Mouse (Mus musculus) forebrain, embryonic 13.5 days (tissue): ENCODE measurements at regions not wholly inside any gene's neighbourhood (a gene's known extent, or its start where the extent isn't known, plus 50 kb on each side); places are given as distances from the start of the nearest gene placed in this dataset.

Experiments
- ATAC-seq: fragments of 200-750 bp; cut with Nextera tagmentation; 2 replicates; pipeline ENCODE4 v1.8.0; 2017
- H3K27ac ChIP-seq: fragments of 300-500 bp; sonication (generic); 2 replicates; pipeline ENCODE4 v1.5.1; 2015; ENCODE audit warnings: inconsistent platforms, mild to moderate bottlenecking, moderate library complexity
- H3K27me3 ChIP-seq: fragments of 300-500 bp; sonication (generic); 2 replicates; pipeline ENCODE4 v1.6.1; 2015; ENCODE audit warnings: mild to moderate bottlenecking, inconsistent platforms
- H3K36me3 ChIP-seq: fragments of 300-500 bp; sonication (generic); 2 replicates; pipeline ENCODE4 v1.6.1; 2015; ENCODE audit warnings: mild to moderate bottlenecking, inconsistent platforms; ENCODE audit not compliant: poor library complexity, severe bottlenecking
- H3K4me1 ChIP-seq: fragments of 300-500 bp; sonication (generic); 2 replicates; pipeline ENCODE4 v1.6.1; 2015; ENCODE audit warnings: inconsistent platforms
- H3K4me2 ChIP-seq: fragments of 300-500 bp; sonication (generic); 2 replicates; pipeline ENCODE4 v1.6.1; 2015; ENCODE audit warnings: inconsistent platforms, mild to moderate bottlenecking, moderate library complexity
- H3K4me3 ChIP-seq: fragments of 300-500 bp; sonication (generic); 2 replicates; pipeline ENCODE4 v1.5.1; 2015; ENCODE audit warnings: mild to moderate bottlenecking, inconsistent platforms
- H3K9ac ChIP-seq: fragments of 300-500 bp; sonication (generic); 2 replicates; pipeline ENCODE4 v1.6.1; 2015; ENCODE audit warnings: mild to moderate bottlenecking, inconsistent platforms
- H3K9me3 ChIP-seq: fragments of 300-500 bp; sonication (generic); replicated peaks from 2 replicates; pipeline ENCODE4 v1.6.1; 2016; ENCODE audit warnings: inconsistent platforms
- WGBS: fragments of 180-500 bp; shearing (Covaris S2); methylation state at CpG from one replicate; pipeline ENCODE4 v1.1.7; 2015; 5-methylcytosine and 5-hydroxymethylcytosine counted together

DNA sequence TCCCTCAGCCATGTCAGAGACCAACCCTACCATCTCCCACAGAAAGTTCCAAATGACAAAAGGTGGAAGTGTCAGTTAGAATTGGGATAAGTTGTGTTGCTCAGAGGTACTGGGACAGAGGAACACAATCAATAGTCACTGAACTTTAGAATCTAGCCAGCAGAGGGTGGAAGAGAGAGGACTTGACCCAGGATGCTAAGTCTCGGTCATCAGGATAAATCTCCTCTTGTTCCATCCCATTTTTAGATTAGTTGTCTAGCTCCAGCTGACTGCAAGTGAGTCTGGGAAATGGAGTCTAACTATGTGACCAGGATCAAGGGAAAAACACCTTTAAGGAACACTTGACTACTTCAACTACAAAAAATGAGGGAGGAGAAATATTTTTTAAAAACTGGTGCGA lies 91.5 kb downstream of the Fam84b start:
- WGBS = 66% methylated on average over 2 of the region's 2 CpGs

DNA sequence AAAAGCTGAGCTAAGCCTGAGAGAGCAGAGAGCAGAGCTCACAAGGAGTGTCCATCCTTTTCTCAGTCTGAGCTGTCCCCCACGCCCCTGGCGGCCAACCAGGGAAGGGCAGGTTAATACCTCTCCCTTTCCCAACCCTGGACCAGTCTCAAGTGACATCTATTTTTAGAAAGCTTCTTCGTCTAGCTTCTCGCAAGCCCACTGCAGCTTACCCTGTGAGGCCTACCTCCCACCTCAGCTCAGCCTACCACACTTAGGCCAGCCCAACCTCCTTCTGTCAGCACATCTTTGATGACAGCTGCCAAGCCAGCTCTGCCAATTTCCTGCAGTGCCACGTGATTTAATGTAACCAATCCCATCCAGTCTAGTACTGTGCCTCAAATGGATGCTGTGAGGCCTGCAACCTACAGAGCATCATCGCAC lies 93.6 kb downstream of the Fam84b start:
- H3K9ac ChIP-seq = no peak overlapping the region
- H3K27me3 ChIP-seq = no peaks in the 10 kb centered on the region
- H3K36me3 ChIP-seq = no peaks in the 10 kb centered on the region
- WGBS = 31% methylated on average over 6 of the region's 6 CpGs
- no peaks in the 10 kb centered on the region for H3K9me3 ChIP-seq
- no peaks in the 10 kb centered on the region for H3K4me1 ChIP-seq
- H3K4me2 ChIP-seq = no peak overlapping the region
- no peak overlapping the region for H3K4me3 ChIP-seq
- no peak overlapping the region for H3K27ac ChIP-seq
- ATAC-seq = peak; percentile 75

More for the DNA sequence above, 91.5 kb downstream of the Fam84b start:
- ATAC-seq = no peak
- Histone ChIP-seq H3K4me1 (no peaks in the 10 kb centered on the region), H3K4me2 (no peak overlapping the region), H3K27me3 (no peaks in the 10 kb centered on the region), H3K27ac (no peak overlapping the region), H3K9ac (no peak overlapping the region), H3K36me3 (no peaks in the 10 kb centered on the region), H3K4me3 (no peak overlapping the region), H3K9me3 (no peaks in the 10 kb centered on the region)

DNA sequence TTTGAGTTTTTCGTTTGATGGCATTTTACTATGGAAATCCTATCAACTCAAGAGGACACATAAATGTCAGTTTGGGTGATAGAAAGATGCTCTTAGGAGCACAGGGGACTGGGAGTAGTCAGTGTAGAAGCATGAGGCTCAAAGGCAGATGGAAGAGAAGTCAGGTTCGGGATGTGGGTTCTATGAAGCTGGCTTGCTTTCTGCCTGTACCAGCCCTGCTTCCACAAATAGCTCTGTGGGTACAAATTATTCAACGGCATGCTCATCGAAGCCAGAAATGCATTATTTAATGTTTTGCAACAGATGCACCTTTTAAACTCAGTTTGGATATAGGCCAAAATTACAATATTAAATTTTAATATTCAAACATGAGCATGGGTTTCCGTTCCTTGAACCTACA lies 99.3 kb downstream of the Fam84b start:
- Histone ChIP-seq H3K27me3 (no peaks in the 10 kb centered on the region), H3K36me3 (no peaks in the 10 kb centered on the region), H3K9me3 (no peaks in the 10 kb centered on the region), H3K4me1 (no peaks in the 10 kb centered on the region), H3K4me3 (no peak overlapping the region), H3K27ac (no peak overlapping the region), H3K9ac (no peak overlapping the region), H3K4me2 (no peak overlapping the region)
- ATAC-seq = no peak
- WGBS = 96% methylated on average over 5 of the region's 5 CpGs

- H3K4me3 ChIP-seq = no peak overlapping the region
- WGBS = 75% methylated on average over 2 of the region's 2 CpGs
- H3K36me3 ChIP-seq = no peaks in the 10 kb centered on the region
Observed at GRCm38 (mm10) chr15:60739598-60739997, 114.0 kb downstream of the Fam84b start.

GRCm38 (mm10) chr15:60738258-60738657 lies 115.3 kb downstream of the Fam84b start:
- Histone ChIP-seq H3K27ac (no peak overlapping the region), H3K4me2 (no peak overlapping the region), H3K36me3 (no peaks in the 10 kb centered on the region), H3K9me3 (no peaks in the 10 kb centered on the region), H3K4me3 (no peak overlapping the region), H3K9ac (no peak overlapping the region), H3K4me1 (no peaks in the 10 kb centered on the region), H3K27me3 (no peaks in the 10 kb centered on the region)
- ATAC-seq = no peak
- 90% methylated on average over 3 of the region's 3 CpGs for WGBS

More at GRCm38 (mm10) chr15:60739598-60739997, 114.0 kb downstream of the Fam84b start:
- Histone ChIP-seq H3K27ac (no peak overlapping the region), H3K4me2 (no peak overlapping the region), H3K9me3 (no peaks in the 10 kb centered on the region), H3K9ac (no peak overlapping the region), H3K27me3 (no peaks in the 10 kb centered on the region), H3K4me1 (no peaks in the 10 kb centered on the region)
- ATAC-seq = no peak

DNA sequence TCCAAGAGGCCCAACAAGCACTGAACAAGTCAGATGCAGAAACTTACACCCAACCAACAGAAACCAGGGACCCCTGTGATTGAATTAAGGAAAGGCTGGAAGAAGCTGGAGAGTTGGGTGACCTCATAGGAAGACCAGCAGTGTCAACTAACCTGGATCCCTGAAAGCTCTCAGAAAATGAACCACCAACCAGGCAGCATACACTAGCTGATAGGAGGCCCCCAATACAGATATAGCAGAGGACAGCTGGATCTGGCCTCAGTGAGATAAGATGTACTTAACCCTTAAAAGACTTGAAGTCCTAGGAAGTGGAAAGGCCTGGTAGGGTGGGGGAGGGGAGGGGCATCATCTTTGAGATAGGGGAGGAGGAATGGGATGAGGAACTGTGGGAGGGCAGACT lies 121.2 kb downstream of the Fam84b start:
- Histone ChIP-seq H3K9ac (no peak overlapping the region), H3K9me3 (no peaks in the 10 kb centered on the region), H3K27me3 (no peaks in the 10 kb centered on the region), H3K36me3 (no peaks in the 10 kb centered on the region), H3K4me2 (no peak overlapping the region), H3K27ac (no peak overlapping the region), H3K4me3 (no peak overlapping the region), H3K4me1 (peaks cover 7% of the 10 kb centered on the region)
- ATAC-seq = no peak

GRCm38 (mm10) chr15:60728754-60729153 lies 124.8 kb downstream of the Fam84b start:
- Histone ChIP-seq H3K9ac (no peak overlapping the region), H3K4me2 (peak overlapping the region; percentile 27; the same call in 1 of the 2 replicates), H3K36me3 (no peaks in the 10 kb centered on the region), H3K9me3 (no peaks in the 10 kb centered on the region), H3K27ac (0 out of 2 replicates have a peak overlapping the region, but pooled peaks have one; percentile 0), H3K4me3 (no peak overlapping the region), H3K27me3 (no peaks in the 10 kb centered on the region), H3K4me1 (peaks cover 7% of the 10 kb centered on the region)
- peak; percentile 87 for ATAC-seq
- WGBS = 18% methylated on average over 9 of the region's 9 CpGs

DNA sequence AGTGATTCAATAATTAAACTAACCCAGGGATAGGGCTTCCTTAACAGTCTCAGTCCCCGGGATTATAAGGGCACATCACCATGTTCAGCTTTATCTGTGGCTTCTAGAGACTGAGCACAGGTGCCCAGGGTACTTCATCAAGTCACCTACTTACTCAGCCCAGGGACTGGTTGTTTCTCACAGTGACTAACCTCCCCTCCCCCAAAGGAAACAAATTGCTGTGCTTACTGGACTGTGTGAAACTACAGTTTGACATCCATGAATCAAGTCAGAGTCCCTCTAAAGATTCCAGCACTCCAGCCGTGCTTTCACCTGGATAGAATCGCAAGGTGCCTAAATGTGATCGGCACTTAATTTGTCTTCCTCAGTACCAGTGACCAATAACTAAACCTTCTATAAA lies 125.2 kb downstream of the Fam84b start:
- no peaks in the 10 kb centered on the region for H3K9me3 ChIP-seq
- H3K4me3 ChIP-seq = no peak overlapping the region
- no peaks in the 10 kb centered on the region for H3K27me3 ChIP-seq
- peaks cover 7% of the 10 kb centered on the region for H3K4me1 ChIP-seq
- ATAC-seq = peak; percentile 48
- H3K9ac ChIP-seq = no peak overlapping the region
- 0 out of 2 replicates have a peak overlapping the region, but pooled peaks have one; percentile 0 for H3K27ac ChIP-seq
- no peaks in the 10 kb centered on the region for H3K36me3 ChIP-seq
- peak overlapping the region; percentile 27; the same call in 1 of the 2 replicates for H3K4me2 ChIP-seq
- 52% methylated on average over 4 of the region's 4 CpGs for WGBS

- Histone ChIP-seq H3K9ac (no peak overlapping the region), H3K4me2 (no peak overlapping the region), H3K9me3 (no peaks in the 10 kb centered on the region), H3K36me3 (no peaks in the 10 kb centered on the region), H3K4me3 (no peak overlapping the region), H3K4me1 (no peaks in the 10 kb centered on the region), H3K27ac (no peak overlapping the region), H3K27me3 (no peaks in the 10 kb centered on the region)
- 91% methylated on average over 5 of the region's 5 CpGs for WGBS
- ATAC-seq = no peak
Observed at GRCm38 (mm10) chr15:60719332-60719731, 134.2 kb downstream of the Fam84b start.

GRCm38 (mm10) chr15:60708678-60709077 lies 144.9 kb downstream of the Fam84b start:
- peak; percentile 79; the same call in 1 of the 2 replicates for ATAC-seq
- H3K4me1 ChIP-seq = peaks cover 7% of the 10 kb centered on the region
- H3K4me2 ChIP-seq = no peak overlapping the region
- H3K27ac ChIP-seq = no peak overlapping the region
- H3K36me3 ChIP-seq = no peaks in the 10 kb centered on the region
- no peaks in the 10 kb centered on the region for H3K9me3 ChIP-seq
- H3K4me3 ChIP-seq = no peak overlapping the region
- no peak overlapping the region for H3K9ac ChIP-seq
- no peaks in the 10 kb centered on the region for H3K27me3 ChIP-seq

- 91% methylated on average over 4 of the region's 4 CpGs for WGBS
- ATAC-seq = no peak; the same call in 1 of the 2 replicates
- Histone ChIP-seq H3K27ac (no peak overlapping the region), H3K9ac (no peak overlapping the region), H3K36me3 (no peaks in the 10 kb centered on the region), H3K9me3 (no peaks in the 10 kb centered on the region), H3K4me3 (no peak overlapping the region), H3K4me1 (peaks cover 7% of the 10 kb centered on the region), H3K4me2 (no peak overlapping the region), H3K27me3 (no peaks in the 10 kb centered on the region)
Observed at GRCm38 (mm10) chr15:60706009-60706408, 147.6 kb downstream of the Fam84b start.

GRCm38 (mm10) chr15:60701273-60701672 lies 152.3 kb downstream of the Fam84b start:
- H3K4me3 ChIP-seq = no peak overlapping the region
- H3K4me1 ChIP-seq = peaks cover 7% of the 10 kb centered on the region; the same call in 1 of the 2 replicates
- ATAC-seq = no peak
- H3K4me2 ChIP-seq = no peak overlapping the region
- no peak overlapping the region for H3K9ac ChIP-seq
- H3K36me3 ChIP-seq = no peaks in the 10 kb centered on the region
- H3K9me3 ChIP-seq = no peaks in the 10 kb centered on the region
- H3K27ac ChIP-seq = no peak overlapping the region
- H3K27me3 ChIP-seq = no peaks in the 10 kb centered on the region

DNA sequence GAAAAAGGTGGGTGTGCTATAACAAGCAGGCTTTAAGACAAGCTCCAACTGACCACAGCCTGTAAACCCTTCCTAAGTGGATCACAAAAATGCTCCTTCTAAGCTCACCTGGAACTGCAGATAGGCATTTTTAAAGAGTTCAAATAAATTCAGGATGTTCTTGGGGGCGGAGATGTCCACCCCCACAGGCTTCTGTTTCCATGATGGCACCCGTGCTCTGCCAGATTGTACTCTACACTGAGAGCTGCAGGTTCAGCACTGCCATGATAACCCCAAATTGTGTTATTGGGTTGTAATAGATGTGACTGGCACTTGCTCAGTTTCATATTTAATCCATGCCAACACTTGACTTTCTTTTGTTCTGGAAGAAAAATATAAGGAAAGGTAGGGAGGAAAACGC lies 158.8 kb downstream of the Fam84b start:
- H3K27ac ChIP-seq = no peak overlapping the region
- H3K4me3 ChIP-seq = no peak overlapping the region
- no peaks in the 10 kb centered on the region for H3K27me3 ChIP-seq
- H3K9ac ChIP-seq = no peak overlapping the region
- H3K4me1 ChIP-seq = peaks cover 23% of the 10 kb centered on the region
- no peak for ATAC-seq
- H3K9me3 ChIP-seq = no peaks in the 10 kb centered on the region
- no peak overlapping the region for H3K4me2 ChIP-seq
- H3K36me3 ChIP-seq = no peaks in the 10 kb centered on the region
- whole genome bisulfite sequencing = 91% methylated on average over 3 of the region's 3 CpGs
